Mouse (Mus musculus) CD8-positive naive resting alpha-beta T cell, adult 57 days (primary cell): ENCODE measurements around the gene Ilkap. TPM values are rescaled to one million over a fixed set of nuclear protein-coding genes. Genes with fewer than 3 reads are reported as not detected.

ENCODE experiments used
- total RNA-seq: library from RNA; stranded (reverse); gene quantifications from one replicate; pipeline ENCODE4 v1.2.4, GENCODE M21; 2023

Gene Ilkap
- total RNA-seq: 117 TPM

DNA sequence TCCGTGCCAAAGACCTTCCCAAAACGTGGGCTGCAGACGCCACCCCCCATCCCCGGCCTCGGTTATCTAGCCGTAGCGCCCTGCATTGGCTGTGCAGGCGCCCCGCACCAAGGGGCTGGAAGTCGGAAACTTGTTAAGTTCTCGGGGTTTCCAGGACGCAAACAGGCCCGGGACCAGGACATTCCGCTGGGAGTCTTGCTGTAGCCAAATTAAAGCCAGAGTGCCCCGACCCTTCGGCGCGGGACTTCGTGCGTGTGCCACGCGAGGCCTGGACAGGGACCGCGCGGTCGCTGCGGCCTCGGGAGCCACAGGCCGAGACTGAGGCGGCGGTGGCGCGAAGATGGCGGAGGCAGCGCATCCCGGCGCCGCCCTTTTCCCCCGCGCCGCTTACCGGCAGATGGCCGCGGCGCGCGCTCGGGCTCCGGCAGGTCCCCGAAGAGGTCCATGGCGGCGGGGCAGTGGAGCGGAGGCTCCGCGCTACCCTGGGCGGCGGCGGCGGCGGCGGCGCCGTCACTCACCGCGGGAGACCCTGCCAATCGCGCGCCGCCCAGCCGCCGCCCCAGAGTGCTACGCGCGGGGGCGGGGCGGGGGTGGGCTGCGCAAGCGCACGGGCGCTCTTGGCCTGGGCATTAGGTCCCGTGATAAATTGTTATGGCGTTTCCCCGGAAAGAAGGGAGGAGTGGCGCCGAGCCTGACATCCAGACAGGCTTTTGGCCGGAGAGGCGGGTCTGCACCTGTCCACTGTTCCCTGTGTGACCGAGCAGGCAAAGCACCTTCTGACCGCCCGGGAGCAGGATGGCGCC lies at the start of gene Ilkap:
Gene Ilkap (minus strand): TSS at position 556 of the 803 bp plus-strand sequence.

GRCm38 (mm10) chr1:91413898-91414594 lies 15.4 kb upstream of the Ilkap start, which contains the start of gene Hes6:
Gene Hes6, minus strand, starts transcription at chr1:91414038.

GRCm38 (mm10) chr1:91366215-91367108 lies 32.2 kb downstream of the Ilkap start, which contains the start of gene Erfe:
Gene Erfe, plus strand, starts transcription at chr1:91366430.

GRCm38 (mm10) chr1:91350841-91351240 lies 47.8 kb downstream of the Ilkap start, which contains the start of gene Klhl30:
Gene Klhl30, plus strand, starts transcription at chr1:91351016.

Other genes starting within 250 kb of the Ilkap start
- 18.8 TPM for gene Ramp1, start 219.0 kb downstream of the Ilkap start, total RNA-seq
- gene Ube2f, start 148.5 kb downstream of the Ilkap start, total RNA-seq: 60.5 TPM
- gene Scly, start 100.5 kb downstream of the Ilkap start, total RNA-seq: 18.6 TPM
- not detected for gene Espnl, start 76.7 kb downstream of the Ilkap start, total RNA-seq
- gene Klhl30, start 47.8 kb downstream of the Ilkap start, total RNA-seq: not detected
- not detected for gene Erfe, start 32.4 kb downstream of the Ilkap start, total RNA-seq
- 26.7 TPM for gene Hes6, start 15.2 kb upstream of the Ilkap start, total RNA-seq
- 7.5 TPM for gene Per2, start 60.5 kb upstream of the Ilkap start, total RNA-seq
- gene Traf3ip1, start 95.8 kb upstream of the Ilkap start, total RNA-seq: 4.7 TPM
- 9.6 TPM for gene Asb1, start 141.7 kb upstream of the Ilkap start, total RNA-seq